Mouse (Mus musculus) skeletal muscle tissue, adult 2 months (tissue): ENCODE results near the gene Opn1sw.
"Not testable (repeated sequence)": the region's sequence is repeated elsewhere in the genome, so short reads cannot be mapped to it uniquely, and the experiment has no call there.

Experiments
- DNase-seq: peaks from one replicate; pipeline ENCODE4 v3.0.0-alpha.2; 2012; ENCODE audit warnings: low read depth, low spot score

Gene Opn1sw

DNA sequence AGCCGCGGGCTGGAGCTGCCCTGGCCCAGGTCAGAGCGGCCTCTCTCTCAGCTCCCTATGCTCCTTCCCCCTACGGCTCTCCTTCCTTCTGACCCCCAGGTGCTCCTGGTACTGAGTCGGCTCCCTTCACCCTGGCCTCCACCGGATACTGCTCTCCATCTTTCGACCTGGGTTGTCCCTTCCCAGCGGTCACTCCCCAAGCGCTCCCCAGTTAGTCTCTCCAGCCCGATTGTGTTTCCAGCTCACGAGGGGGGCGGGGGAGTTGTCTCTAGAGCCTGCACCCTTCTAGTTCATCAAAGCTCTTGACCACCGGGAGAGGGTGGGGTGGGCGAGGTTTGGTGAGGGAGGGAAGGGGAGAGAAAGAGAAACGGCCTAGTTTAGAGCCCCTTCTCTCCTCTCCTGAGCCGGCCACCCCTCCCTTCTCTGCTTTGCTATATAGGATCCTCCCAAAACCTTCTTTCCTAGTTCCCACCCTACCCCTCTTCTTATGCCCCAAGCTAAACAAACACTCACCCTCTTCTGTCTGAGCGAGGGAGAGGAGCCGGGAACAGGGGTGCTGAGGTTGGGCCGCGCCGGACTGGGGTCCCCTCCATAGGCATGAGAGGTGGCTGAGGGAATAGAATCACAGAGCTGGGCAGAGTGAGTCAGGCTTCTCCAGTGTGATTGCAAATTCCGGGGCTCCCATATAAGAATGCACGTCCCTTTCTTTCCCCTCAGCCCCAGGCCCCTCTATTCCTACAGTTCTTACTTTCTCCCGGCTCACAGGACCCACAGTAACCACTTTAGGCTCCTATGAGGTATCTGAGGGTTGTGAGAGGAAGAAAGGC is 8.7 kb upstream of the Opn1sw start:
- no peak for DNase-seq

DNA sequence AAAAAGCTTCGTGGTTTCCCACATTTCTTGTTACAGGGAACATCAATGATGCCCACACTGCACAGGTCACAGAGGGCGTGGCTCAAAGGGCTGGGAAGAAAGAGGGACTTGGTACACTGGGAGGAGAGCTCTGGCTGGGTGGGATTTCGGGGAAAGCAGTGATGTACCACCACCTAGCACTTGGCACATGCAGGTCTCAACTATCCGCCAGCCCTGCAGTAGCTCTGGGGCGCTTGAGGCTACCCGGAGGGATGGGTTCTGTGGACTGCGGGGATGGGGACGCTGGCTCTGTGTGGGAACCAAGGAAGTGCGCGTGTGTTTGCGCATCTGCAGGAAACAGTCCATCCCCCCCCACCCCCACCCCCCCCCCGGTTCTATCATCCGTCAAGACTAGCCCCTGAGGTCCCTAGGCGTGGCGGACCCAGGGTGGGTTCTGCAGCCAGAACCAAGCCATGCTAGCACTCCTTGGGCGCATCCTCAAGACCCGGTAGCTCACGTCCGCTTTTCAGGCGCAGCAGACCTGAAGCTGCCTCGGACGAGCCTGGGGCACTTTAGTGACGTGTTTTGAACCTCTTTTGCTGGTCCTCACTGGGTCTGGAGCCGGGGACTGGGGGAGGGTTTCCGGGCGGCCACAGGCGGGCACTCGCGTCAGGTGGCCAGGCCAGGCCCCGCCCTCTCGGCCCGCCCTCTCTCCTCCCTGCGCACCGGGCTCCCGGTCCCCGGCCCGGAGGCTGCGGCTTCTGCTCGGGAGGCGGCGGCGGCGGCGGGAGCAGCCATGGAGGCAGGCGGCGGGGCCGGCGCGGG is 7.8 kb upstream of the Opn1sw start, which contains the start of gene Ccdc136:
Ccdc136 (plus strand) TSS at position 400 of the 804 bp plus-strand sequence.
- DNase-seq, result peak; percentile 25

DNA sequence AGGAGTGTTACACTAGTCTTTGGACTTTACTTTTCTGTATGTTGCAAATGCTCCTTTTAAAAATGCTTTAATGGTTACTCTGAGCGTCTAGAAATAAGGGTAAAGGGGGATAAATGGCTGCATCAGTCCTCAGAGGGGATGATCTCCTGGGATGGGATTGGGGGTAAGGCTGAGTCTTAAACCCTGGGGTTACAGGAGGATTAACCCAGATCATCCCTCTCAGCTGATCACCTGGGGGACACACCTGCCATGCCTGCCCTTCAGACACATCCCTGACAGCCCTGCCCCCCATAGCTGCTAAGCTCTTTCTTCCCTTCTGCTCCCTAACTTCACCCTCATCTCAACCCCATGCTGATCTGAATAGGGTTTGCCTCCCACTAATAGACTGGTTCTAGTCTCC is 6.0 kb upstream of the Opn1sw start:
- DNase-seq, result no peak

DNA sequence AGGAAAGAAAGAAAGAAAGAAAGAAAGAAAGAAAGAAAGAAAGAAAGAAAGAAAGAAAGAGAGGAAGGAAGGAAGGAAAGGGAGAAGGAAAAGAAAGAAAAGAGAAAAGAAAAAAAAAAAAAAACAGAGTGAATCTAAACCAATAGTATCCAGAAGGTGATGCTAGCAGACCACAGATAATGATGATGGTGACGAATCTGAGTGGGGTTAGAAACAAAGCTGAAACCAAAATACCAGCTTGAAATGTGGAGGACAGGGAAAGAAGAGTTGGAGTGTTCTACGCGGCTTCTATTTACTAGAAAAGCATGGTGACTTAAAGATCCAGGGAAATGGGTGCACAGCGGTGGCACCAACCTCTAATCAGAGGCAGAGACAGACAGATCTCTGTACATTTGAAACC is 3.5 kb upstream of the Opn1sw start:
- DNase-seq, result no peak

DNA sequence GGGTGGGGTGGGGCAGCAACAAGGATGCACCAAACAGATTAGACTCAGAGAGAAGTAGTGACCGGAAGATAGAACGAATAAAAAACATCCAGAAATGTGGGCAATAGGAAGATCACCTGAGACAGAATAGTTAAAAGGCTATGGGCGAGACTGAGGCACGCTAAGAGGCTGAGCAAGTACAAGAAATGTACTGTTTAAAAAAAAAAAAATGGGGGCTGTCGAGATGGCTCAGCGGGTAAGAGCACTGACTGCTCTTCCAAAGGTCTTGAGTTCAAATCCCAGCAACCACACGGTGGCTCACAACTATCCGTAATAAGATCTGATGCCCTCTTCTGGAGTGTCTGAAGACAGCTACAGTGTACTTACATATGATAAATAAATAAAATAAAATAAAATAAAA is 3.0 kb upstream of the Opn1sw start:
- DNase-seq, result not testable (repeated sequence)

DNA sequence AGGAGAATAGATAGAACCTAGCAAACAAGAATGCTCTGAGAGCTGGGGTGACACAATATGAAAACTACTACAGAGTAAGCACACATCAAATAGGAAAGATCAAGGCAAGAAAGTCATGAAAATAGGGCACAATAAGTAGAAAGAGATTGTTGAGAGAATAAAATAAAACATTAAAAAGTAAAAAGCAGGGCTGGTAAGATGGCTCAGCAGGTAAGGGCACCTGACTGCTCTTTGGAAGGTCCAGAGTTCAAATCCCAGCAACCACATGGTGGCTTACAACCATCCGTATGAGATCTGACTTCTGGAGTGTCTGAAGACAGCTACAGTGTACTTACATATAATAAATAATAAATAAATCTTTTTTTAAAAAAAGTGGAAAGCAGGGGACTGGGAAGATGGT is 2.2 kb upstream of the Opn1sw start:
- DNase-seq, result not testable (repeated sequence)

DNA sequence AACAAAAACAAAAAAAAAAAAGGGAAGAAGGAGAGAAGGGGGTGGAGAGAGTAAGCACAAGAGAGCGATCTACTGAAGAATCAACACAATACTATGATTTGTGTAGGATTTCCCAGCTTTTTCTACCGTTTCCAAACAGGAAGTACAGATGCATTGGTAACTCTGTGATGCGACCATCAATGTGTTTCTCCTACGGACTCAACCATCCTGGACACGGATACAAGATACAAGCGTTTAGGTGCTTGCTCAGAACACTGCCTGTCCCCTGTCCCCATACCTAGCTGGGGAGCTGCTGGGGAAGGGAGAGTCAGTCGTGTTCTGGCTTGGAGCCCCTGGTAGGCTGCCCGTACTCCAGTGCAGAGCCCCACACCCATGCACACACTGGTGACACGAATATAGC is 1.2 kb upstream of the Opn1sw start:
- DNase-seq, result no peak

DNA sequence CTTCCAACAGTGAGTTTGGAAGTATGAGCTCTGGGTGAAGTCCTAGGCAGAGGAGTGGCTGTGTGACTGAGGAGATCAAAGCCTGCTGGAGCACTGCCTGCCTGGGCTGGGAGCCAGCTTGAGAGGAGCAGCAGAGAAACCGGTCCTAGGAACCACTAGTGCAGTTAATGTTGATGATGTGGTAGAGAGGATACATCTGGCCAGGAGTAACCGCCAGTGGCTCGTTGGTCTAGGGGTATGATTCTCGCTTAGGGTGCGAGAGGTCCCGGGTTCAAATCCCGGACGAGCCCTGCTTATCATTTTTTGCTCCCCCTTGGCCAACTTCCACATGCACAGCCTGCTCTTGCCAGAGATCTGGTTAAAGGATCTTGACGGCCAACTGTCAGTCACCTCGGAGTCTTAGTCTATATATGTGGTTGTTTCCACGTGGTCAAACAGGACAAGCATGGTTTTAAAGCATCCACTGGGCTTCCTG is 375 bp upstream of the Opn1sw start:
- peak; percentile 93 for DNase-seq

DNA sequence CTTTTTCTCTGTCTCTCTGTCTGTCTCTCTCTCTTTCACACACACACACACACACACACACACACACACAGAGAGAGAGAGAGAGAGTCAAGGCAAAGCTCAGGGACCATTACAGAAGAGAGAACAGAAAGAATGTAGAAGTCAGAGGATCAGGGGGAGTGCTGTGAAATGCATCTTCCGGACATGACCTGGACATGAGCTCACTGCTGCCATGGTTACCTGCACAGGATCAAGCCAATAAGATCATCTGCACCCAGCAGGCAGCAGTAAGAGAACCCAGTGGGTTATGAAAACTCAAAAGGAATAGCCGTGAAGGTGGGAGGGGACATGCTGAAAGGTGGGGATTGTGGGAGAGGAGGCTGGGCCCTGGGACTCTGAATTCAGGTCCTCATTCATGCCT is 5.8 kb downstream of the Opn1sw start:
- no peak for DNase-seq

DNA sequence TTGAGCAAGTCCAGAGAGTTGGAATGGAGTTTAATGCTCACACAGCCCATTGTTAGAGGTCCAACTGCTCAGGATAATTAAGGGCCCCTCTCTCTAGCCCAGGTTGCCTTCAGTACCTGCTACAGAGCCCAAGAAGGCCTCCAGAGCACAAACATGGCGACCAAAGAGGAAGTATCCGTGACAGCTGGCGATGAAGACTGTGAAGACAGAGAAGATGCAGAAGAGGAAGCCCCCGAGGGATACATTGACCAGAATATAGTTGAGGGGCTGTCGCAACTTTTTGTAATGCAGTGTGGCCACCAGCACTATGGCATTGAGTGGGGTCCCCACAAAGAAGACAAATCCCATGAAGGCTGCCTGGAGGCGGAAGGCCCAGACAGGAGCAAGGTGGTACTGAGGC is 8.3 kb downstream of the Opn1sw start:
- no peak for DNase-seq

DNA sequence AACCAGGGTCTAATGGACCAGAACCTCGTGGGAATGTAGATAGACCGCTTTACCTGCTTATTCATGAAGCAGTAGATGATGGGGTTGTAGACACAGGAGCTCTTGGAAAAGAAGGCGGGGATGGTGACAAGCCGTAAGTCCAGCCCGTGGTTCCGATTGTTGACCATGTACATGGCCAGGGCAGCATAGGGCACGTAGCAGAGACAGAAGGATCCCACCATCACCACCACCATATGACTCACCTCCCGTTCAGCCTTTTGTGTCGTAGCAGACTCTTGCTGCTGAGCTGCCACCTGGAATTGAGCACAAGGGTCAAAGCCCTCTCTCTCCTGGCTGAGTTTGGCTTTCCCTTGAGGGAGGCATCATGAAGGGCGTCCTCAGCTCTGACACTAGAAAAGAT is 9.6 kb downstream of the Opn1sw start:
- no peak for DNase-seq

DNA sequence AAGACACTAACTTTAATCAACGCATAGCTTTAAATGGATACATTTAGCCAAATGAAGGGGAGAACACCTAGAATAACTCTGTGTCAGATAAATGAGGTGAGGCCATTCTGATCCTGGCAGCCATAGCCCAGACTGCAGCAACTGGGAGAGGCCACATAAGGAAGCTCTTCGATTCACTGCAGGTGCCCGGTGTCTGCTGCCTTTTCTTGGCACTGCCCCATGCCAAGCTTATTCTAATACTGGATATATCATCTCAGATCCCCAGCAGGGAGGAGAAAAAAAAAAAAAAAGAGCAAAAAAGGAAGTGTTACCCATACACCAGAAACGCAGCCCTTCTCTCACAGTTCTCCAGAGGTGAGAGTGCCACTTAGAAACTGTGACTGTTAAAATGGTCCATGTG is 10.9 kb downstream of the Opn1sw start:
- DNase-seq, result no peak

DNA sequence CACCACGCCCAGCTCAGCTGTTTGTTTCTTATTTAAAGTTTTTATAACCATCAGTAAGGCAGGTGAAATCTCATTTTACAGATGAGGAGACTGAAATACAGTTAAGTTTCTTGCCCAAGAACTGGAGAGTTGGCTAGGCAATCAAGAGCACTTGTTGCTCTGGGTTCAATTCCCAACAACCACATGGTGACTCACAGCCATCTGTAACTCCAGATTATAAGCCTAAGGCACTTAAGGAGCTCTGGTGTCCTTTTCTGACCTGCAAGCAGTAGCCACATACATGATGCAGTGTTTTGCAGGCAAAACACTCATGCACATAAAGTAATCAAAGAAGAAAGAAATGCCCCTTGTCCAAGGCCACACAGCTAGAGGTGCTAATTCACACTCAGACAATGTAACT is 23.0 kb downstream of the Opn1sw start:
- no peak for DNase-seq

DNA sequence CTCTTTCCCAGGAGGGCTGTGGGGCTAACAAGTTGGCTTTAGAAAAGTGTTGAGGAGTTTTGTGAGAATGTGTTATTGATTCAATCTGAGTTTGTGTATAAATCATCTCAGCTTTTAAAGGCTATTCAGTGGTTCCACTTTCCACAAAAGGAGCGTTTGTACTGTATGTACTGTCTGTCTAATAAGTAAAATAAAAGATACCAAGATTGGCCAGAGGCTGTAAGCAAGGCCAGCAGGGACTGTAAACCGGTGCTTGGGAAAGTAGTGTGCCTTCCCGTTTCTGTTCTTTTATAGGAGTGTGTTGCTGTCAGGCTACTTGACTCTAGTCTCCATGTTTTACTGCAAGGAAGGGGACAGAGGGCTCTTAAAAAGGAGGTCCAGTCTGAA is 25.1 kb downstream of the Opn1sw start:
- no peak for DNase-seq

DNA sequence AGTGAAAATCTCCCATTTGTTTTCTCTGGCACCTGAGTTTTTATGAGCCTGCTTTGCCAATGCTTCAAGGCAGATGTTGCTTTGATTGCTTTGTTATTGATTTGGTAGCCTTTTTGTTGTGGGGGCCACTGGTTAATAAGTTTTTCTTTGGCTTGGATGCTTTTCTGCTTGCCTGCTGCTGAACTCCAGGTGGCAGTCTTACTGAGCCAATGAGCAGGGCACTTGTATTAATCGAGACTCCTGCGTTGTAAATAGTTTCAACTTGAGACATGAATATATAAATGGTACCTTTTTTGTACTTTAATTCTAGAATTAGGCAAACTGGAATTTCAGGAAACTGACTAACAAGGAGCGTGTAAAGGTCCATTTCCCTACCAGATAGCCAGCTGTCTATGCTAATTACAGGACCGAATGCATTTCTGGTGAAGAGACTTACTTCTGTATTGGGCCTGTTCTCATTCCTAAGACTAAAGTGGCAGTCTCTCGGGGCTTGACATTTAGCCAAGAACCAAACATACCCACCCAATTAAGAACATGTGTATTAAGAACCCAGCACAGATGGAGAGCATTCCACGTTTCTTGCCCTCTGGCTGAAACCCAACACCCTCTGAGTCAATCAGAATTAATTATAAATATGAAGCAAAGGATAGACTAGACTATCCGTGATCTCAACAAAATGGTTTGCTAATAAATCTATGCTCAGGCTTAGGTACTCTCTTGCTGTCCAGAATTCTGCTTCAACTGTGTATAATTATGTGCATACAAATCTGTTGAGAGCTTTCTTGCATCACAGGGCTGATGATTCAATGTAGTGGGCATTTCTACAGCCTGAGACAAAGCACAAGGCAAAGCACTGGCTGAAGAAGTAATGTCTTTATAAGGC is 25.8 kb downstream of the Opn1sw start:
- DNase-seq, result no peak

DNA sequence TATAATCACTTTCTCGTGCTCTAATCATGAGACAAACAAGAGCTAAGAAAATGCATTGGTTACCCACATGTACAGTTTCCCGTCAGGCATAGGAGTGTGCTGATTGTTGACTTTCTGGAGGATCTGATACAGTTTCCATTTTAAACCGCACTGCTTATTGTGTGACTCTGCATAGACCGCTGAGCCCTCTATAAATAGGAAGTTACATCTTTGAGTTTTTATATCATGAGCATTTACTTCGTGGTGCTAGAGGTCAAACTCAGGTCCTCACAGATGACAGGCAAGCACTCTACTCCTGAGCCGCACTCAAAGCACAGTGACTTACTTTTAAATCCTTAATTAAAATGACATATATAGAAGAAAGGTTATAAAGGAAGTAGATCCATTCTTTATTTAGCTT is 28.1 kb downstream of the Opn1sw start:
- DNase-seq, result peak; percentile 65

DNA sequence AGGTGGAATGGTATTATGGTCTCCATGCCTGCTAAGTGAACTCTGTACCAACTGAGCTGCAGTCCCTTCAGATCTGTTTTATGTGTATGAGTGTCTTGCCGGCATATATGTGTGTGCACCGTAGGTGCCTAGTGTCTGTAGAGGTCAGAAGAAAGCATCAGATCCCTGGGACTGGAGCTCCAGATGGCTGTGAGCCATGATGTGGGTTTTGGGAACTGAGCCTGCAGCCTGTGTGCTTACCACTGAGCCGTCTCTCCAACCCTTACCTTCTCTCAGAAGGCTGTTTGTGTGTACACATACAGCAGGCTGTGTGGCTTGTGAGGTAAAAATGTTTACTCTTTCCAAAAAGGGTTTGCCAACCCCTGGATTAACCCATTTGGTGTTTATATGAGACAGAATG is 28.9 kb downstream of the Opn1sw start:
- peak; percentile 67 for DNase-seq

DNA sequence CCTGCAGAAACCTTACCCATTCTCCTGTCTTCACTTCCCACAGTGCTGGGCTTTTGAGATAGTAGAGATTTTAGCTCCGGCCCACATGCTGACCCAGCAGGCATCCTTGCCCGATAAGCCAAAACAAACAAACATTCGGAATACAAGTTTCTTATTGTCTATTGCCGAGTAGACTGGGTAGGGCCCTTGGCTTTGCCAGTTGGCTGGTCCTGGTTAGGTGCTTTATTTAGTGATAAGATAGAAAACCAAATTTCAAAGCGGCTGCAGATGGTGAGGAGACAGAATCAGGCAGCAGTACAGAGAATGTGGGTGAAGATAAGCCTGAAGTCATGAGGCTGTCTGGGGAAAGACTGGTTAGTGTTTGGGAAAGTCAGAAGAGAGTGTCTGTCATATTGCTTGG is 35.5 kb downstream of the Opn1sw start:
- no peak for DNase-seq

DNA sequence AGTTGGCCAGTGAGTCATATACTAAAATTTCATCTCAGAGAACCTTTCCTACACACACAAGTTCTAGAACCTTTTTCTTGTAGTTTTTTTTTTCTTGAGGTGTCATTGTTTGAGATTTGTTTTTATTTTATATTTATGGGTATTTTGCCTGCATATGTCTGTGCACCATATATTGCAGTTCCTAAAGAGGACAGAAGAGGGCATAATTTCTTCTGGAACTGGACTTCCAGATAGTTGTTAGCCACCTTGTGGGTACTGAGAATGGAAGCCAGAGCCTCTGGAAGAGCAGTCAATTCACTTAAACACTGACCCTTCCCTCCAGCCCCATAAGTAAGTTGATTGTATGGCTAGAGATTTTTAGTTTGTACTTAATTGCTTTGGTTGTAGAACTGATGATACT is 36.7 kb downstream of the Opn1sw start:
- no peak for DNase-seq

DNA sequence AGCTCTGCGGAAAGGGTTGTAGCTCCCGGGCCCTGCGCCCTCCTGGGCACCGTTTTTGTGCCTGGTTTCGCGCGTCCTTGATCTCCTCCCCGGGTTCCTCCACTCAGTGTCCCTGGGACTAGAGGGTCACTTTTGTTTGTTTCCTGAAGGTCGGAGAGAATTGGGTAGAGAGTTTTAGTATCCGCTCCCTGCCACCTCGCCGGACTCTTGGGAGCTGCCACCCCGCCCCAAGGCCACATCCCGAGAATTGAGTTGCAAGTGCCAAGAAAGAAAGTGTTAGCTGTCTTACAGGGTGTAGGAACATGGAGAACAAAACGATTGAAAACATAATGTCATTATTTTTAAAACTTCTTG is 39.9 kb downstream of the Opn1sw start:
- DNase-seq, result no peak

DNA sequence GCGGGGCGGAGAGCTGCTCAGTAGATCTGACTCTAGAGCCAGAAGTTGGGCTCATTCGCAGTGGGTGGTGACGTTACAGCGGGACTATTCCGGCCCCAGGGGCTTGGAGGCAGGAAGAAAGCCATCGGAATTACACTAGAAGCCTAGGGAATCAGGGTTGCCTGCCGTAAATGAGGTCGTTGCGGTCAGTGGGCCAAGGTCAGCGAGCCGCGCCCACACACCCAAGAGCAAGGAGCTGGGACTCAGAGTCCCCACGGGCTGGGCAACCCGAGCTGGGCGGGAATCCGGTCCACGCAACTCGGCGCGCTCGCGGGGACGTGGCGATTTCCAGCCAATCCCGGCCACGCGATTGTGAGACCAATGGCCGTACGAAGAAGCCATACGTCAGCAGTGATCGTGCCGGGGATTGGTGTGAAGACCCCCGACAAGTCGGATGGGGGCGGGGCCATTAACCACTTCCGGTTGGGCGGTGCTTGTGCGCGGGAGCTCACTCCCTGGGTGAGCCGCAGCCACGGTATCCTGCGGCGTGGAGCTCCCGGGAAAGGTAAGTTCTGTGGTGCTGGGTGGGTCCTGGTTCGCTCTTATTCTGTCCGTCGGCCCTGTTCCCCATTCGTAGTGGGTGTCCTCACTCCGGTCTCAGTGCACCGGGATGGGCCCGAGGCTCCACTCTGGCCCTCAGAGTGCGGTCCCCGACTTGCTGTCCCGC is 40.5 kb downstream of the Opn1sw start, which contains the start of gene Calu:
Calu (plus strand) TSS at position 405 of the 706 bp plus-strand sequence.
- peak; percentile 98 for DNase-seq
